Mouse (Mus musculus) embryo, embryonic 11 days (tissue): ENCODE results near the gene Tnfaip8l1.

Source experiments
- DNase-seq: peaks from one replicate; pipeline ENCODE4 v3.0.0-alpha.2; 2015

Tnfaip8l1 gene

DNA sequence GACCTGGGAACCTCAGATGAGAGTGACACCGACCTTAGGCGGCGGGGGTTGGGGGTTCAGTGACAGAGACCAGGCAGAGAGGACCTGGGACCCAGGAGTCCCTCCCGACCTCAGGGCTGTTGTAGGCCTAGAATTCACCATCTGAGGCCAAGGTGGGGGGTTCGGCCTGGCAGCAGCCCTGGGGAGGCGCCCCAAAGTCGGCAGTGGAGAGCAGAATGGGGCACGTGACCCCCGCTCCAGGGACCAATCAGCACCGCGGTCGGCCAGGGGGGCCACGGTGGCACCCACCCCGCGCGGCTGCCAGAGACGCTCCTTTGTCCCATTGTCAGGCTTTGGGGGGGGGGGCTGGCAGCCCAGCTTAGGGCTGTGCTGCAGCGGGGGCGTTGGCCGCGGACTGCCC lies 22.9 kb upstream of the Tnfaip8l1 start:
- DNase-seq = no peak

DNA sequence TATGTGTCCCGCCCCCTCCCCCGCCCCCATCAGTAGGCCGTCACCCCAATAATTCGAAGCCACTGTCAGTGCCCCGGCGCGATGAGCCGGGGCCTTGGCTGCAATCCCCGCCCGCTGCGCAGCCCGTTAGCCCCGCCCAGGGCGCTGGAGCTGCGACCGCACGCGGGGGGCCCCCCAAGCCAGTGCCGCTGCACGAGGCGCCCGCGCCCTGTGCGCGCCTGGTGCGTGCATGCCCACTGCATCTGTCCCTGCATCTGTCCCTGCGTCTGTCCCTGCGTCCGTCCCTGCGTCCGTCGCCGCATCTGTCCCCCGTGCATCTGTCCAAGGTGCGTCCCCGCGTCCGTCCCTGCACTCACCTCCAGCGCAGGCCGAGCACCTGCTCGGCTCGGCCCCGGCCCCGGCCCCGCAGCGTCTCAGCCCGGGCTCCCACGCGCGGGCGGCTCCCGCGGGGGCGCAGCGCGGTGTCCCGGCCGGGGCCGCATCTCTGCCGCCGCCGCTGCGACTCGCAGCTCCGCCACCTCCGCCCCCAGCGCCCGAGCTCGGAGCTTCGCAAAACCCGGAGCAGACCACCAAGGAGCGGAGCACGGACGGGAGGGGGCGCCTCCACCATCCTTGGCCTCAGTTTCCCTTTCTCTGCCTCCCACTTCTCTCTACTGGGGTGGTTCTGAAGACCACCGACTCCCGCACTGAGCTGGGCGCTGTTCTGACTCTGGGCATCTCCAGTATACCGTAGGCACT lies 22.2 kb upstream of the Tnfaip8l1 start, which contains the start of gene Sema6b:
Sema6b (minus strand) TSS at position 486 of the 738 bp plus-strand sequence.
- peak; percentile 83 for DNase-seq

DNA sequence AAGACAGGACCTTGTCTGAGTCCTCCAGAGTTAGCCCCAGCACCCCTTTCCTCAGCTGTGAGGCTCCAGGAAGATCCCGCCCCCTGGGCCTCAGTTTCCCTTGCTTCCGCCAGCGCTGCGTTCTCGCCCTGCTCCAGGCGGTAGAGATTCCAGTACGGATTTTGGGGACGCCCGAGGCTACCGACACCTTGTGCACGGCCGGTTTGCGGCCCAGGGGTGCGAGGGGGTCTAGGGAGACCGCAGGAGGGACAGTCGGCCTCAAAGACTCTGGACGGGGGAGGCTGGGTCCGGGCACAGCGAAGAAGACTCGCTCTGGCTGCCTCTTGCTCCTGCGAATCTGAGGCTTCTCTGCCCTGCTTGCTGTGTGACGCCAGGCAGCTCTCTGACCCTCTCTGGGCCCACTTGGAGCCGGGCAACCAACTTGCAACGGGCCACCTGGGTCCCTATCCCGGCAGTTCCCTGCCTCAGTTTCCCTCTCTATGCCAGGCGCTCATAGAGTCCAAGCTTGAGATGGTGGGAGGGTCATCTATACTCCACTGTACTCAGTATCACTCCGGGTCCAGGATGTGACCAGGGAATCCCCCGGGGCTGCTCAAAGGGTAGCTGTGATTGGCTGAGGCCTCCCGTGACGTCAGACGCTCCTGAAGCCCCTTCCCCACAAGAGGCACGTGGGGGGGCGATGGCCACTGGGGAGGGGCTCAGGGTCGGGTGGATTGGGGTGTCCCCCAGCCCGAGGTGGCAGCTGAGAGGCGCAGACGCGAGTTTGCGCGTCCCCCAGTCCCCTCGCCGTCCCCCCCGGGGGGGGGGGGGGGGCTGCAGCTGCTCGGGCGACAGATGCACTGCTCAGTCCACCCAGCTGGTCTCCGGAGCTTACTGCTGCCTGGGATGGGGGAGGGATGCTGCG lies 20.3 kb upstream of the Tnfaip8l1 start:
- DNase-seq = peak; percentile 76

DNA sequence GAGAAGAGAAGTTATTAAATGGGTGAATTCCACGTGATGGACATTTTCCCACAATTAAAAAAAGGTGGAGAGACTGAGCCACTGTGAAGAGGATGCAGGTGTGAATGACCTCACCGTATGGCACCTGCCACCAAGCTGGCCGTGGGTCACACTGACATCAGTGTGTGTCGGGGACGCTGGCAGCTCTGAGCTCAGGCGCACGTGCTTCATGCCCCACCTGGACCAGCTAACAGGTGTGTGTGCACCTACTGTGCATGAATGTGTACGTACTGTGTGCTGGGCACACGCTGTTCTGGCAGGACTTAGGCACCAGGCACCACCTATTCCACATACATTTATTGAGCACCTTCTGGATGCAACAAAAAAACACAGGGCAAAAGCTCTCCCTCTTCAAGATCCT lies 17.7 kb upstream of the Tnfaip8l1 start:
- DNase-seq = no peak

- no peak for DNase-seq
Measured at GRCm38 (mm10) chr17:56146131-56146530, 16.1 kb upstream of the Tnfaip8l1 start.

DNA sequence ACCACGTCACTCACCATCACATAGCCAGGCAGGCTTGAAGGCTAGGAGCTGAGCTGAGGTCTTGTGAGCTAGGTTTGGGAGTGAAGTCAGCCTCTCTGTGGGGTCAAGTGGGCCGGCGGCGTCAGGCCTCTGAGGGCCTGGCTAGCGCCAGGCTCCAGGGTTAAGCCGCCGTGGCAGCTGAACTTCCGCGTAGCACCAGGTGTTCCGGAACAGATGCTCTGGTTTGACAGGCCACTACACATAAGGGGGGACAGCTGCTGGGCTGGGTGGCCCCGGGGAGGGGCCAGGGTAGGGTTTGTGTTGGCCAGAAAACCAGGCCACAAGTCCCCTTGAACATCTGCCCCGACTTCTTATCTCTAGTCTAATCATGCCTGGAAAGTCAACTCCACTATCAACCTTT lies 14.9 kb upstream of the Tnfaip8l1 start:
- no peak for DNase-seq

DNA sequence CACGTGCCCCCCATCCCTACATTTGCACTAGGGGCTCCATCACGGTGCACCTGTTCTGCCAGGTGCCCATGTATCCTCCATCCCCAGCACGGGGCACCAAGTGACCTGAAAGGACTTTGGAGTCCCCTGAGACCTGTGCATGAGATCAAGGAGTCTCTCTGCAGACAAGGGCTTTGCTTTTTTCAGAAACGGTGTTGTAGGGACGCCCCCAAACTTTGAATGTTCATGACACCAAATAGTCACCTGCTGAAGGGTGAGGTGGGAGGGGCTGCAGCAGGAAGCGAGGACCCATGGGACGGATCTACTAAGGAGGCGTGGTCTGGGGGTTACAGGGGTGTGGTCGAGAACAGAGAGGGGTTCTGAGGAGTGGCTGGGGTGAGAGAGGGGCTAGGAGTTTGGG lies 14.0 kb upstream of the Tnfaip8l1 start:
- no peak for DNase-seq

GRCm38 (mm10) chr17:56148790-56149618 lies 13.3 kb upstream of the Tnfaip8l1 start:
- no peak for DNase-seq

GRCm38 (mm10) chr17:56149897-56150296 lies 12.4 kb upstream of the Tnfaip8l1 start:
- no peak for DNase-seq

DNA sequence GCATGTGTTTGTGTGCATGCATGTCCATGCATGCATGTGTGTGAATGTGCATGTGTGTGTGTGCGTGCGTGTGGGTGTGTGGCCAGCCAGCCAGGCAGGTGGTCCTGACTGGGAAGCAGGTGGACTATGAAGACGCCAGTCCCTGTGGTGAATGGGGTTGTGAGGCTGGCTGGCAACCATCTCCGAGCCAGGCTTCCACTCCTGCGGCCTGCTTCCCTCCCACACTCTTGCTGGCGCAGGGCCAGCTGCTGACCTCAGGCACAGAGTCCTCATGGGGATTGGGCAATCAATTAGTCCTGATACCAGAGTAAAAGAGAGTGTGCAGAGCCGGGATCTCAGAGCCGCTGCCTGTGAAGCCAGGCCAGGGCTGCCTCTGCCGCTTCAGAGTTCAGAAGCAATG lies 8.6 kb upstream of the Tnfaip8l1 start:
- peak; percentile 76 for DNase-seq

DNA sequence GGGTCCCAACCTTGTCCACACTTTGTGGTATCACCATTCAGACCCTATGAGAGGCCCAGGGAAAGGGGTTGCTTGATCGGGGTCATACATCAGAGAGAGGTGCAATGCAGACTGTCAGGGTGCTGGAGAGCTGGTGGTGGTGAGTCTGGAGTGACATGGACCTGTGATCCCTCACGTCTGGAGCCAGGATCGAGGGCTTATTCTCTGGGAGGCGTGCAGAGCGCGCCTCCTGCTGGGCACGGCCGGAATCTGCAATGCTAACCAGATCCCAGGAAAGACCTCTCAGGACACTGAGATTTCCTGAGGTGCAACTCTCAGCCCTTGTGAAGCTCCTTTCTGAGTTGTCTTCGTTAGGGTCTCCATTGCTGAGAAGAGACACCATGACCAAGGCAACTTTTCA lies 2.5 kb upstream of the Tnfaip8l1 start:
- peak; percentile 85 for DNase-seq

DNA sequence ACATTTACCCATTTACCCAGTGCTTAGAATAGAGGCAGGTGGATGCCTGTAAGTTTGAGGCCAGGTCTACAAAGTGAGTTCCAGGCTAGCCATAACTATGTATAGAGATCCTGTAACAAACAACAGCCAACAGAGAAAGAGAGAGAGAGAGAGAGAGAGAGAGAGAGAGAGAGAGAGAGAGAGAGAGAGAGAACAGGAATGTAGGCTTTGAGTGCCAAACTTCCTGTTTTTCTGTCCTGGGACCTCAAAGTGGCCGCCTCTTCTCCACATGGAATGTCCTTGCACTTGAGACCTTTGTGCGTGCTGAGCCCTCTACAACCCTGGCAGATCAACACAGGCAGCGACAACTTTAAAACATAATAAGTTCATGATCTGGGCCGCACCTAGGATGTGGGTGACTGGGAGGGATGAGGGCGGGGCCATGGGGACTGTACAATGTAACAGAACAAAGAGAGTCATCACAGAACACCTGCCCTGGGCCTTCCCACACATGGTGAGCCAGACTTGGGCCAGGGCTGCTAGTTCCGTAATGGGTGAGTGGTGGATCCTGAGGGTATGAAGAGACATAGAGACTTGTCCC lies 1.3 kb downstream of the Tnfaip8l1 start:
- DNase-seq = no peak

GRCm38 (mm10) chr17:56164510-56164909 lies 2.2 kb downstream of the Tnfaip8l1 start:
- no peak for DNase-seq

DNA sequence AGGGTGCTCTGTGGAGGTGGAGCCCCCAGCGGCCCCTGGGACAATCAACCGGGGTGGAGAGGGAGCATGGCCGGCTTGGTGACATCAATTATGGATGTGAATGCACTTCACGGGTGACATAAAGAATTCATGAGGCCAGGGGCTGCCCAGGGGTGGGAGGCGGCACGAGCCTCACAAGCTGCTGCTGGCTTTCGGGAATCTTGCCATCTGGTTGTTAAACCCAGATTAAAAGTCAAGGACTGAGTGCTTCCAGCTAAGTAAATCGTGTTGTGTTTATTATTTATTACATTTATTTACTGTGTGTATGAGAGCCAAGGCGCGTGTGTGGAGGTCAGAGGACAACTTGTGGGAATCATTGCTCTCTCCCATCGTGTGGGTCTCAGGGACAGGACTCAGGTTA lies 3.4 kb downstream of the Tnfaip8l1 start:
- DNase-seq = no peak

DNA sequence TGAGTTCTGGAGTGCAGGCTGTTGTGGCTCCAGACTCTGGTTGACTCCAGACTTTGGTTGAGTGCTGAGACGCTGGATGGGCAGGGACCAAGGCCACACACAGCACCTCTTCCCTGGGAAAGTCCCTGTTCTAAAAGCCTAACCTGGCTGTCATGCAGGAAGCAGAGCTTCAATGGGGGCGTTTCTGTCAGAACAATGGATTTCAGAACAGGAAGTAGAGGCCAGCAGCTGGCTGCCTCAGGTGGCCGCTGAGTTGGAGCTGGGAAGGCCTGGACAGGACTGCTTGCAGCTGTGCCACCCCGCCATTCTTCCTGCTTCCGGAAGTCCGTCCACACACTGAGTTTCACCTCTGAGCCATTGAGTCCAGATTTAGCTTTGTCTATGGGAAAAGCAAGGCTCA lies 7.6 kb downstream of the Tnfaip8l1 start:
- DNase-seq = no peak

DNA sequence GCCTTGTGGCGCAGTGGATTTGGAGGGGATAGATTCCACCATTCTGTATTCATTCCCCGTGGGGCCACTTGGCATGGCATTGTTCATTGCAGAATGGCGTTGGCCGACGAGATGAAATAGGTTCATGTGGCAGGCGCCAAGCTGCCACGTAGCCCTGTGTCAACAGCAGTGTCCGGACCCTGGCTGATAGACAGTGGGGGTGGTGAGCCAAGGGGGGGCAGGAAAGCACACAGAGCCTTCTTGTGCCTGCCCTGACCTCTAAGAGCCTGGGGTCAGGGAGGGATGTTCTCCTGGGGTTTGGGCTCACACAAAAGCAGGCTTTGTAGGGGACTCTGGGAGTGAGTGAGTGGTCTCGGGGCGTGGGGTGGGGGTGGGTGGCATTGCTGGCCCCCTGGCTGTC lies 8.4 kb downstream of the Tnfaip8l1 start:
- peak; percentile 53 for DNase-seq

DNA sequence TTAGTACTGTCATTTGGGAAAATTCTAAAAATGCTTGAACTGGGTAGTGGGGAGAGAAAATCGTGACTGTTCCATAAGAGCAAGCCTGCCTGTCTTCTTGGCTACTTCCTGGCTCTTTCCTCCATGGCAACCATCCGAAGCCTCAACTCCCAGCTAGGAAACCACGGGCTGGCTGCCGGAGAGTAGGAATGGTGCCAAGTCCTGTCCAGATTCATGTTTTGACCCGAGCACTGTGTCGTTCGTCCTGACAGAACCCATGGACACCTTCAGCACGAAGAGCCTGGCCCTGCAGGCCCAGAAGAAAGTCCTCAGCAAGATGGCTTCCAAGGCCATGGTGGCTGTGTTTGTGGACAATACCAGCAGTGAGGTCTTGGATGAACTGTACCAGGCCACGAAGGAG lies 9.2 kb downstream of the Tnfaip8l1 start:
- DNase-seq = no peak

GRCm38 (mm10) chr17:56171881-56172280 lies 9.6 kb downstream of the Tnfaip8l1 start:
- DNase-seq = no peak

- peak; percentile 7 for DNase-seq
Measured at GRCm38 (mm10) chr17:56173401-56174046, 11.2 kb downstream of the Tnfaip8l1 start.

DNA sequence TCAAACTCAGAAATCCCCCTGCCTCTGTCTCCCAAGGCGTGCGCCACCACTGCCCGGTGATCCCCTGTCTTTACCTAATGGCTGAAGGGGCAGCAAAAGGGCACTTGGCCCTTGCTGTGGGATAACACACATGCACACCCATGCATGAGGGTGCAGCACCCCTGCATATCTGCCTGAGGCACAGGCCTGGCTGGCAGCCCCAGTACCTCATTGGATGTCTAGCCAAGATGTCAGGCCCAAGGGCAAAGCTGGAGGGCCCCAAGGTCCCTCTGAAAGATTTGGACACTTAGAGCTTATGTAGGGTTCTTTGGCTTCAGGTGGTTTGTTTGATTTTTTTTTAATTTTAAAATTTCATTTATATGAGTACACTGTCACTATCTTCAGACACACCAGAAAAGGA lies 13.1 kb downstream of the Tnfaip8l1 start:
- DNase-seq = no peak

DNA sequence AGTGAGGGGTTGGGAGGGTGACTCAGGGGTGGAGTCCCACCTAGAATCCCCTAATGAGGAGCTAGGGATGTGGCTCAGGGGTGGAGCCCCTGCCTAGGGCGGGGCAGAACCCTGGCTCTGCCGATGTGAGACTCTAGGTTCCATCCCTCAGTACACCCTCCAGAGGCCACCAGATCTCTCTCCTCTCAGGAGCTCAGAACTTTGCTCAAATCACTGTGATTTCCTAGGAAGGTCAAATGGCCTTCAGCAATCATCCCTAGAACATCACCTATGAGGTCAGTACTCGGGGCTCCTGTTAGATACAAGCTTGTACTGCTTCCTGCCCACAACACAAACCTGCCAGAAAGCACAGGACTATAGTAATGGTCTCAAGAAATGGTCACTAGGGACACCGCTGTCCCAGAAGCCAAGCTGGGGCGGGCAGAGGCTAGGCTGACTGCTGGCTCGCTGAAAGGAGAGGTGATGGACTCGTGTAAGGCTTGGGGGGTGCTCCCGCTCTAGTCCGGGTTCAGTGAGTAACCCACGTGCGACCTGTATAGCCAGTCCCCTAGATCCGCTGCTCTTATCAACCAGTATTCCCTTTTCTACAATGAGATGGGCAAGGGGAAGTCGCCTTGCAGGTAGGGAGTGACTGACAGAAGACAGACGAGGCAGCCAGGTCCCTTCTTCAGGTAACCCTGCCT lies 20.8 kb downstream of the Tnfaip8l1 start:
- peak; percentile 14 for DNase-seq

GRCm38 (mm10) chr17:56183658-56184103 lies 21.4 kb downstream of the Tnfaip8l1 start, which contains the start of gene Mydgf:
Mydgf (minus strand) TSS chr17:56183920.
- peak; percentile 98 for DNase-seq
